ENCODE assay signal across 8 mouse cellular contexts in genomic region chr11:117987032-117987451, GRCm38 (mm10). TPM values are rescaled to one million over a fixed set of nuclear protein-coding genes. Genes with fewer than 3 reads are reported as not detected.
DNase-seq lines count a peak whose midpoint lies in the region; ATAC-seq and TF ChIP-seq lines count a peak whose summit lies in the region.

No protein-coding gene starts in this region.

- peak; percentile 68 for ATAC-seq in hindbrain, embryonic 12.5 days (ENCODE audit: low FRiP score)
- ATAC-seq in neural tube, embryonic 15.5 days (ENCODE audit: low FRiP score) = peak; percentile 53

- peak overlapping the region; percentile 87 for H3K4me2 ChIP-seq in hindbrain, embryonic 12.5 days (replicated peaks)
- H3K4me2 ChIP-seq in neural tube, embryonic 15.5 days = peak overlapping the region; percentile 87

- no peak for TF ChIP-seq POLR2A in liver, adult 2 months (IDR thresholded peaks at IDR 0.05; ENCODE audit: extremely low read depth, insufficient read depth, low read length)
- TF ChIP-seq POLR2A in lung, adult 2 months (IDR thresholded peaks at IDR 0.05; ENCODE audit: borderline replicate concordance, extremely low read depth, low read depth, low read length) = no peak

- H3K4me3 ChIP-seq in liver, adult 2 months (ENCODE audit: insufficient read depth, low read depth, low read length) = peak overlapping the region; percentile 84
- peak overlapping the region; percentile 100 for H3K4me3 ChIP-seq in hindbrain, embryonic 12.5 days
- peak overlapping the region; percentile 73 for H3K4me3 ChIP-seq in lung, adult 2 months (replicated peaks; ENCODE audit: extremely low read depth, low read depth, low read length)
- peak overlapping the region; percentile 100 for H3K4me3 ChIP-seq in neural tube, embryonic 15.5 days (replicated peaks)

- H3K27me3 ChIP-seq in liver, adult 2 months (ENCODE audit: control insufficient read depth, insufficient read depth, low read length) = no peaks in the 10 kb centered on the region
- no peaks in the 10 kb centered on the region for H3K27me3 ChIP-seq in hindbrain, embryonic 12.5 days
- H3K27me3 ChIP-seq in neural tube, embryonic 15.5 days (replicated peaks) = no peaks in the 10 kb centered on the region

- no peaks in the 10 kb centered on the region for H3K36me3 ChIP-seq in liver, adult 2 months (ENCODE audit: control insufficient read depth, insufficient read depth, low read length)
- H3K36me3 ChIP-seq in hindbrain, embryonic 12.5 days = no peaks in the 10 kb centered on the region
- no peaks in the 10 kb centered on the region for H3K36me3 ChIP-seq in neural tube, embryonic 15.5 days

- no peak for DNase-seq in liver, adult 2 months (ENCODE audit: extremely low read depth, low read depth, low spot score)
- no peak for DNase-seq in liver
- DNase-seq in c-Kit-positive CD71-positive TER-119-positive erythroid progenitor cells, embryonic 14.5 days (ENCODE audit: low spot score) = peak; percentile 41
- DNase-seq in lung, adult 2 months = peak; percentile 87
- DNase-seq in thymus, postnatal 25 days = no peak
- DNase-seq in right cerebral cortex, adult 18-20 months = no peak

- no peaks in the 10 kb centered on the region for H3K9me3 ChIP-seq in hindbrain, embryonic 12.5 days (replicated peaks)
- H3K9me3 ChIP-seq in neural tube, embryonic 15.5 days (replicated peaks) = no peaks in the 10 kb centered on the region

- H3K4me1 ChIP-seq in liver, adult 2 months (ENCODE audit: control insufficient read depth, insufficient read depth, low read length) = peaks cover 16% of the 10 kb centered on the region
- H3K4me1 ChIP-seq in hindbrain, embryonic 12.5 days = peaks cover 45% of the 10 kb centered on the region
- peaks cover 26% of the 10 kb centered on the region for H3K4me1 ChIP-seq in lung, adult 2 months (ENCODE audit: control insufficient read depth, insufficient read depth, low read length)
- peaks cover 52% of the 10 kb centered on the region for H3K4me1 ChIP-seq in neural tube, embryonic 15.5 days

- H3K9ac ChIP-seq in liver, adult 2 months (ENCODE audit: low read depth, low read length) = peak overlapping the region; percentile 79
- peak overlapping the region; percentile 98 for H3K9ac ChIP-seq in hindbrain, embryonic 12.5 days
- peak overlapping the region; percentile 90 for H3K9ac ChIP-seq in neural tube, embryonic 15.5 days (replicated peaks)

- under 1% methylated on average over 32 of the region's 32 CpGs for WGBS in liver, adult 2 months
- WGBS in hindbrain, embryonic 12.5 days = under 1% methylated on average over 32 of the region's 32 CpGs
- 1% methylated on average over 32 of the region's 32 CpGs for WGBS in lung, adult 2 months
- WGBS in neural tube, embryonic 15.5 days = 0% methylated on average over 23 of the region's 32 CpGs

- peaks cover 33% of the 10 kb centered on the region for H3K79me2 ChIP-seq in liver, adult 2 months (ENCODE audit: control insufficient read depth, insufficient read depth, low read length)

- TF ChIP-seq CTCF in liver, adult 2 months (IDR thresholded peaks at IDR 0.05; ENCODE audit: low read depth, low read length) = no peak
- no peak for TF ChIP-seq CTCF in lung, adult 2 months (IDR thresholded peaks at IDR 0.05; ENCODE audit: insufficient read depth, low read length)

- peak overlapping the region; percentile 50 for H3K27ac ChIP-seq in liver, adult 2 months (replicated peaks; ENCODE audit: insufficient read depth, low read depth, low read length)
- H3K27ac ChIP-seq in hindbrain, embryonic 12.5 days = peak overlapping the region; percentile 89
- peak overlapping the region; percentile 94 for H3K27ac ChIP-seq in neural tube, embryonic 15.5 days (replicated peaks)

RNA-seq across cellular contexts. Expression of gene Pgs1, which starts 0.9 kb away (rescaled TPM):
- total RNA-seq in liver, adult 2 months (2014; rRNA removed) = 4.7 and 5.0 TPM in 2 replicates
- 17.8 and 22.1 TPM in 2 replicates for polyA plus RNA-seq in liver, adult 2 months (2012; rRNA removed)
- 41.8 and 46.7 TPM in 2 replicates for polyA plus RNA-seq in hindbrain, embryonic 12.5 days (2016; fragmentation: Nextera tagmentation; extraction: Ambion mirVana)
- 83.2 and 104 TPM in 2 replicates for polyA plus RNA-seq in lung, adult 2 months (2012; rRNA removed)
- 60.7 and 62.8 TPM in 2 replicates for polyA plus RNA-seq in neural tube, embryonic 15.5 days (2015; fragmentation: Nextera tagmentation; extraction: Ambion mirVana)

RNA-seq across cellular contexts. Expression of gene Socs3, which starts 17.2 kb away (rescaled TPM):
- total RNA-seq in liver, adult 2 months (2014; rRNA removed) = 2.0 and 2.4 TPM in 2 replicates
- 4.0 and 7.5 TPM in 2 replicates for polyA plus RNA-seq in liver, adult 2 months (2012; rRNA removed)
- polyA plus RNA-seq in hindbrain, embryonic 12.5 days (2016; fragmentation: Nextera tagmentation; extraction: Ambion mirVana) = 10.4 and 11.8 TPM in 2 replicates
- polyA plus RNA-seq in lung, adult 2 months (2012; rRNA removed) = 32.1 and 40.6 TPM in 2 replicates
- polyA plus RNA-seq in neural tube, embryonic 15.5 days (2015; fragmentation: Nextera tagmentation; extraction: Ambion mirVana) = 6.7 and 13.2 TPM in 2 replicates

Comparison
In these comparisons a context has a peak if more than half of its experiments do, and no peak if none do; other contexts are left out.
1. DNase-seq: peak in c-Kit-positive CD71-positive TER-119-positive erythroid progenitor cells, embryonic 14.5 days (single experiment) and lung, adult 2 months (single experiment); none in liver, adult 2 months (single experiment), liver (single experiment), thymus, postnatal 25 days (single experiment) and right cerebral cortex, adult 18-20 months (single experiment).
2. Peak in every context shown above with its lines, with median percentiles within 50 percentile points of each other: H3K27ac ChIP-seq, H3K4me3 ChIP-seq and H3K9ac ChIP-seq.